Mouse (Mus musculus) heart, postnatal 0 days (tissue): Measurements from ENCODE around the gene Col4a1.

Source experiments
- CTCF ChIP-seq: IDR thresholded peaks from 2 replicates; pipeline ENCODE4 v1.5.1; 2016; ENCODE audit warnings: antibody characterized with exemption, control low read depth, low read depth
- EP300 ChIP-seq: IDR thresholded peaks from 2 replicates; pipeline ENCODE4 v1.6.1; 2016; ENCODE audit warnings: antibody characterized with exemption, low read depth

GRCm38 (mm10) chr8:11253556-11253955 lies 59.1 kb downstream of the Col4a1 start:
- TF ChIP-seq CTCF (peak; percentile 96), EP300 (no peak)
